Mouse (Mus musculus): ENCODE results near the gene Clvs2.

DNA sequence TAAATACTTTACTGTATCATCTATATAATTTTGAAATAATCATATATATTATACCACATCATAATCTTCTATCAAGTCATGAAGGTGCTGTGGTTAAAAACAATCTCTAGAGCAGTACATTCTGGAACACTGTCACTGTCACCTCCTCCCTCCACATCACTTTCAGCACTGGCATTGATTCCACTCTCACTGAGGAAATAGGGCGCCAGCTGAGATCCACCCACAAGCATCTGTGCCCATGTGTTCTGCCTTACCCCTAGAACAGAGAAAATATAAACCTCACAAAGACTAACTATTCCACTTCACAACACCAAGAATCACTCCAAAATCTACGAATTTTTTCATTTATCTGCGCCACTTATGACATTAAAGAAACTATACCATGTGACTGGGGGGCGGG is 84.2 kb downstream of the Clvs2 start:
- TF ChIP-seq CTCF (IDR thresholded peaks at IDR 0.05; ENCODE audit: low read depth) (no peak), EP300 (IDR thresholded peaks at IDR 0.05; ENCODE audit: low read depth) (no peak)
